Mouse (Mus musculus) gastrocnemius, postnatal 14 days (tissue): ENCODE data around the gene Mnt. TPM values are rescaled to one million over a fixed set of nuclear protein-coding genes. Genes with fewer than 3 reads are reported as not detected.

Source experiments
- DNase-seq: peaks from one replicate; pipeline ENCODE4 v3.0.0; 2021; ENCODE audit warnings: mixed read lengths
- intact Hi-C: fragments of 180-260 bp; cut with DNase I; formaldehyde crosslinking; loops from one replicate; pipeline ENCODE4 v1.15.1; 2025; ENCODE audit warnings: low total_unique reads
- total RNA-seq, 2 experiments: library from RNA; stranded (reverse); gene quantifications; 2 replicates each; pipeline ENCODE4 v1.2.3; 2021

Mnt gene
- total RNA-seq, 2 experiments from 2014 or later: 5.4 to 6.1 TPM

DNA sequence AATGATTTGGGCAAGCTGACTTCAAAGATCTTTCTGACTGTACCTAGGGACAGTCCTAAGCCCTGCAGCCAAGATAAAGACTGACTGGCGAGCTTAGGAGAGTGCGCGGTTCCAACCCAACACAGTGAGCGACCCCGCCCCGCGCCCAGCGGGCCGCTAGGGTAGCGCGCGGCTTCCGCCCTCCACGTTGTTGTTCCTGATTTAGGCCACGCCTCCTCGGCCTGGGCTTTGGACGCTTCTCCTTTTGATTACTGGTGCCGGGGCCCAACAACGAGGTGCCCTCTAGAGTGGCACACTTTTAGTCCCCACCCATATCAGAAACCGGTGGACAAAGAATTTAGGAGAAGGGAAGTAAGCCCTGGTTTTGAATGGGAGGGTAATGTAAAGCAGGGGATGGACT, 908 bp upstream of the Mnt start:
- peak; percentile 85 for DNase-seq
- intact Hi-C loops: no loop called here

DNA sequence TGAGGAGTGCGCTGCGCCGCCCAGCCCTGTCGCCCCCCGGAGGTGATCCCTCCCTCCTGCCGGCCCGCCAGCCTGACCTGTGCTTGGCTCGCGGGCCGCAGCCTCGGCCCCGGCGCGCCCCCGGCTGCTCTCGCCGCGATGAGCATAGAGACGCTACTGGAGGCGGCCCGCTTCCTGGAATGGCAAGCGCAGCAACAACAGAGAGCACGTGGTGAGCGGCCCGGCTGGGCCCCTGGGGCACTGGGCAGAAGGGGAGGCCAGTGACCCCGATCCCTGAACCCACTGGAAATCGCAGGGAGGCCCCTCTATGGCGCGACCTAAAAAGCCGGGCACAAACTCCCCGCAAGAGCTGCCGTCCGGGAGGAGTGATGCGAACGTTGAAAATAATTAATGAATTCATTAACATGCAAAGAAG, 478 bp downstream of the Mnt start:
- peak; percentile 65 for DNase-seq
- intact Hi-C loops: no loop called here

GRCm38 (mm10) chr11:74831606-74832451, 1.1 kb downstream of the Mnt start:
- peak; percentile 100 for DNase-seq
- intact Hi-C loops: no loop called here

DNA sequence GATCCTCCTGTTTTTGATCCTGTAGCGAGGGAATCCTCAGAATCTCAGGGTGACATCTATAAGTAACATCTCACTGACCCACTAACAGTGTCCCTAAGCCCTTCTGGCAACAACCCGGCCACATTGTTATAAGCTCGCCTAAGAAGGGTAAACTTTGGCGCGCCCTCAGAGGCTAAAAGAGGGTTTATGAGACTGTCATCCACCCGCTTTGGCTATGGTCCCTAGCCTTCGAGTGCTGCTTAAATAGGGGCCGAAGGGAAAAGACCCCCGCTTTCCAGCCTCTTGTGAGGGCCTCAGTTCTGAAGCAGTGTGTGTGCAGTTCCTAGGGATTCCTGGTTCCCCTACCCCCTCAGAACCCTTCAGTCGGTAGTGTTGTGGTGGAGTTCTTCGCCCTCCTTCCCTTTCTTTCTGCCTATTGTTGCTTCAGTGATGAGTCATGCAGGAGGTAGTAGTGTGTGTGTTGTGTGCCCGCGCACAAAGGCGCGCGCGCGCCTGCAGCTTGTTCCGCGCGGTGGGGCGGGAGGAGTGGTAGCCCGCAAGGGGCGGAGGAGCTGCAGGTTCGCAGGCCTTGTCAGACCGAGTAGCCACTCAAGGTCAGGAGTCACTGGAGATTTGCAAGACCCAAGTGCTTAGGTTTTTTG, 1.9 kb downstream of the Mnt start:
- peak; percentile 64 for DNase-seq
- intact Hi-C loops: no loop called here

GRCm38 (mm10) chr11:74833536-74834358, 3.0 kb downstream of the Mnt start:
- DNase-seq: no peak
- intact Hi-C loops: no loop called here

- no peak for DNase-seq
- intact Hi-C loops: no loop called here
These were observed 3.6 kb downstream of the Mnt start for GRCm38 (mm10) chr11:74834359-74834638.

- intact Hi-C loops: no loop called here
- no peak for DNase-seq
These were observed 4.0 kb downstream of the Mnt start for GRCm38 (mm10) chr11:74834650-74835277.

- no peak for DNase-seq
- intact Hi-C loops: no loop called here
These were observed 5.0 kb downstream of the Mnt start for GRCm38 (mm10) chr11:74835593-74836224.

DNA sequence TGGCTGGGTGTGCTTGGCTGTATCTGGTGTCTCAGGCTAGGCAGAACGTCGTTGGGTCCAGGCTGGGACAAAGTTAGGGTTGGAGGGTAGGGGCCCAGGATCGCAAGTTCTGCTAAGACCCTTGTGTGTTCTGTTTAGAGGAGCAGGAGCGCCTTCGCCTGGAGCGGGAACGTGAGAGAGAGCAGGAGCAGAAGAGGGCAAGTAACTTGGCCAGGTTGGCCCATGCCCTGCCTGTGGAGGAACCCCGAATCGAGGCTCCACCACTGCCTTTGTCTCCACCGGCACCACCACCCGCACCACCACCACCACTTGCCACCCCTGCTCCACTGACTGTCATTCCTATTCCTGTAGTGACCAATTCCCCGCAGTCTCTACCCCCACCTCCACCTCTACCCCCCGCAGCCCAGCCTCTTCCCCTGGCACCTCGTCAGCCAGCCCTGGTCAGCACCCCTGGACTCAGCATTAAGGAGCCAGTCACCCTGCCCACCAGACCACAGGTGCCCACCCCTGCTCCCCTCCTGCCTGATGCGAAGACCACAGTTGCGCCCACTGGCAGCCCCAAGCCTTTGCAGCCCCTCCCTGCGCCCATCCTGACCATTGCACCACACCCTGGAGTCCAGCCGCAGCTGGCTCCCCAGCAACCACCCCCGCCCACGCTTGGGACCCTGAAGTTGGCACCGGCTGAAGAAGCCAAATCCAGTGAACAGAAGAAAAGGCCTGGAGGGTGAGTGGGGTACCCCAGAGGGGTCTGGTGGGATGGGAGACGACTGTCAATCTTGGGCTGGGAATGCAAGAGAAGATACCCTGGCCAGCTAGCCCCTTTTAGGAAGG, 5.7 kb downstream of the Mnt start:
- DNase-seq: no peak
- intact Hi-C loops: no loop called here

DNA sequence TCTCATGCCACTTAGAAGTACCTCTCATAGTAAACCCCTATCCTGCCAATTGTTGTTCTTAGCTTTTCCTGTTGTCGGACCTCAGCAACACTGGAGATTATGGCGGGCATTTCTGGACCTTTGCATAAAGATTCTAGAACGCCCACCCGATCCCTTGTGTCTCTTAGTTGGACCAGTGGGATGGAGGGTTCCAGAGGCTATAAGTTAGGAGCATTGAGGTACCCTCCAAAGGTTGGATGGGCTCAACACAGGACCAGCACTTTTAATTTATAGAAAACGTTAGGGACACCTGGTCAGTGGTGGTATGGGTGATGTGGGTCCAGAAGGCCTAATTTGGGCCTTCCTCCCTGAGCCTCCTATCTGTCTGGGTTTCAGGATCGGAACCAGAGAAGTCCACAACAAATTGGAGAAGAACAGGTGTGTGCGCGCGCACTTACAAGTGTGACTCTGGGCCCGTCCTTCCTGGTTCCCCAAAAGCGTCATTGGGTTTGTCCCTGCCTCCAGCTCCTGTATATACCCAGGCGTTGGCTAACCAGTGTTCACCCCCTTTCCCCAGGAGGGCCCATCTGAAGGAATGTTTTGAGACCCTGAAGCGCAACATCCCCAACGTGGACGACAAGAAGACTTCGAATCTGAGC, 6.5 kb downstream of the Mnt start:
- intact Hi-C loops: no loop called here

GRCm38 (mm10) chr11:74837694-74838431, 7.1 kb downstream of the Mnt start:
- peak; percentile 96 for DNase-seq
- intact Hi-C loops: no loop called here

More for the DNA sequence above, 6.5 kb downstream of the Mnt start:
- DNase-seq: no peak

- intact Hi-C loops: no loop called here
- DNase-seq: peak; percentile 95
These were observed 7.7 kb downstream of the Mnt start for GRCm38 (mm10) chr11:74838441-74838840.

GRCm38 (mm10) chr11:74838971-74839370, 8.3 kb downstream of the Mnt start:
- intact Hi-C loops: no loop called here
- peak; percentile 50 for DNase-seq

- DNase-seq: no peak
- intact Hi-C loops: loop anchor here (10.0 kb wide), 1 partner anchor 205 kb away; no protein-coding TSS in a partner anchor
These were observed 9.4 kb downstream of the Mnt start for GRCm38 (mm10) chr11:74839860-74840715.

DNA sequence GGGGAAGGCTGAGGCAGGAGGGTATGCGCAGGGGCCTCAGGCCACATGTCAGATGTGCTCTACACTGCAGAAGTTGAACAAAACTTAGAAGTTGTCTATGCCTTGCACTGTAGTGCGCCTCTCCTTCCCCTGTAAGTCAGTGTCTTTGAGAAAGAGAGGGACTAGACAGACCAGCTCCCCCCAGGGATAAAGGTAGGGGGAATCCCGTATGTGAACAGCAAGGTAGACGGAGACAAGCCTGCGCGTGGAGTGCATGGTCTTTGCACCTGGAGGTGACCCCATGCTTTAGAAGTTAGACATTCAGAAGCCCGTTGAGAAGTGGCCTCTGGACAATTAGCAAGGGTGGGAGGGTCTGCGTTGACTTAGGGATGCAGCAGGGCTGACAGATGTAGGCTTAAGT, 10.0 kb downstream of the Mnt start:
- no peak for DNase-seq
- intact Hi-C loops: loop anchor here (10.0 kb wide), 1 partner anchor 206 kb away; no protein-coding TSS in a partner anchor

GRCm38 (mm10) chr11:74841366-74841765, 10.6 kb downstream of the Mnt start:
- intact Hi-C loops: loop anchor here (10.0 kb wide), 1 partner anchor 207 kb away; no protein-coding TSS in a partner anchor
- DNase-seq: no peak
